Mouse (Mus musculus) kidney, postnatal 0 days (tissue): ENCODE results near the gene Snx13. TPM values are rescaled to one million over a fixed set of nuclear protein-coding genes. Genes with fewer than 3 reads are reported as not detected.

Source experiments
- ATAC-seq: fragments of 200-750 bp; cut with Nextera tagmentation; replicated peaks from 2 replicates; pipeline ENCODE4 v1.8.0; 2017; ENCODE audit warnings: low read depth, moderate number of reproducible peaks, moderate TSS enrichment, moderate library complexity; ENCODE audit not compliant: low FRiP score
- DNase-seq: peaks from one replicate; pipeline ENCODE4 v3.0.0-alpha.2; 2016; ENCODE audit warnings: low spot score
- H3K27ac ChIP-seq: fragments of 300-500 bp; sonication (generic); 2 replicates; pipeline ENCODE4 v1.5.1; 2014; ENCODE audit warnings: mild to moderate bottlenecking
- H3K27me3 ChIP-seq: fragments of 300-500 bp; sonication (generic); 2 replicates; pipeline ENCODE4 v1.6.1; 2014; ENCODE audit warnings: low read length, mixed read lengths; ENCODE audit not compliant: insufficient read depth
- H3K36me3 ChIP-seq: fragments of 300-500 bp; sonication (generic); 2 replicates; pipeline ENCODE4 v1.6.1; 2014; ENCODE audit warnings: low read length, mixed read lengths; ENCODE audit not compliant: insufficient read depth
- H3K4me1 ChIP-seq: fragments of 300-500 bp; sonication (generic); replicated peaks from 2 replicates; pipeline ENCODE4 v1.6.1; 2014; ENCODE audit warnings: antibody characterized with exemption, low read length, mixed read lengths; ENCODE audit not compliant: insufficient read depth
- H3K4me2 ChIP-seq: fragments of 300-500 bp; sonication (generic); 2 replicates; pipeline ENCODE4 v1.6.1; 2014; ENCODE audit warnings: mild to moderate bottlenecking, low read length, moderate library complexity, mixed read lengths
- H3K4me3 ChIP-seq: fragments of 300-500 bp; sonication (generic); replicated peaks from 2 replicates; pipeline ENCODE4 v1.5.1; 2014; ENCODE audit warnings: low read depth, low read length
- H3K9ac ChIP-seq: fragments of 300-500 bp; sonication (generic); 2 replicates; pipeline ENCODE4 v1.6.1; 2014; ENCODE audit warnings: low read depth, low read length
- H3K9me3 ChIP-seq: fragments of 300-500 bp; sonication (generic); replicated peaks from 2 replicates; pipeline ENCODE4 v1.6.1; 2016; ENCODE audit warnings: low read length, inconsistent platforms, mixed read lengths
- CTCF ChIP-seq: IDR thresholded peaks from 2 replicates; pipeline ENCODE4 v1.5.1; 2016; ENCODE audit warnings: antibody characterized with exemption, low read depth, mild to moderate bottlenecking, moderate library complexity
- WGBS: fragments of 180-500 bp; shearing (Covaris S2); extraction: QIAGEN DNeasy Blood & Tissue Kit; methylation state at CpG from one replicate; pipeline ENCODE4 v1.1.7; 2014; 5-methylcytosine and 5-hydroxymethylcytosine counted together
- polyA plus RNA-seq: library from polyadenylated mRNA; unstranded; fragments of >200 nt; fragmentation: Nextera tagmentation; extraction: Ambion mirVana; gene quantifications from 2 replicates; pipeline ENCODE4 v1.2.1, GENCODE M21; 2015

The Snx13 gene
- 28.0 and 28.1 TPM in 2 replicates for polyA plus RNA-seq

GRCm38 (mm10) chr12:35046999-35047319 is at the start of gene Snx13:
Gene Snx13 (plus strand): TSS chr12:35047186.
- H3K4me1 ChIP-seq, result no peaks in the 10 kb centered on the region; the same call in none of the 2 replicates
- peak within 1 kb of the TSS; percentile 97 for H3K27ac ChIP-seq
- TF ChIP-seq CTCF, result no peak
- no peaks in the 10 kb centered on the region for H3K36me3 ChIP-seq
- DNase-seq, result peak; percentile 94
- H3K9ac ChIP-seq, result peak within 1 kb of the TSS; percentile 98
- H3K4me3 ChIP-seq, result peak within 1 kb of the TSS; percentile 94
- peak; percentile 98 for ATAC-seq
- WGBS, result under 1% methylated on average over 51 of the region's 51 CpGs
- no peaks in the 10 kb centered on the region for H3K9me3 ChIP-seq
- H3K27me3 ChIP-seq, result no peaks in the 10 kb centered on the region
- peak within 1 kb of the TSS; percentile 74 for H3K4me2 ChIP-seq

- Histone ChIP-seq H3K4me2 (no peak overlapping the region), H3K27ac (no peak overlapping the region), H3K4me1 (no peaks in the 10 kb centered on the region), H3K4me3 (no peak overlapping the region), H3K9me3 (no peaks in the 10 kb centered on the region), H3K36me3 (no peaks in the 10 kb centered on the region), H3K27me3 (no peaks in the 10 kb centered on the region), H3K9ac (no peak overlapping the region)
- WGBS, result 69% methylated on average over 3 of the region's 3 CpGs
- DNase-seq, result no peak
- TF ChIP-seq CTCF, result no peak
- no peak for ATAC-seq
These were observed 49.3 kb upstream of the Snx13 start for GRCm38 (mm10) chr12:34997597-34998182.

GRCm38 (mm10) chr12:34998778-34999467 is 48.1 kb upstream of the Snx13 start:
- no peaks in the 10 kb centered on the region for H3K9me3 ChIP-seq

GRCm38 (mm10) chr12:35000323-35000722 is 46.7 kb upstream of the Snx13 start:
- Histone ChIP-seq H3K4me3 (no peak overlapping the region), H3K4me1 (no peaks in the 10 kb centered on the region), H3K36me3 (no peaks in the 10 kb centered on the region), H3K27ac (no peak overlapping the region), H3K4me2 (no peak overlapping the region), H3K9me3 (no peaks in the 10 kb centered on the region), H3K9ac (no peak overlapping the region), H3K27me3 (no peaks in the 10 kb centered on the region)
- no peak for DNase-seq
- WGBS, result 56% methylated on average over 4 of the region's 4 CpGs
- no peak for ATAC-seq
- TF ChIP-seq CTCF, result no peak

More at GRCm38 (mm10) chr12:34998778-34999467, 48.1 kb upstream of the Snx13 start:
- Histone ChIP-seq H3K4me3 (no peak overlapping the region), H3K36me3 (no peaks in the 10 kb centered on the region), H3K4me1 (no peaks in the 10 kb centered on the region), H3K27me3 (no peaks in the 10 kb centered on the region), H3K4me2 (no peak overlapping the region), H3K27ac (no peak overlapping the region), H3K9ac (no peak overlapping the region)
- WGBS, result 36% methylated on average over 12 of the region's 12 CpGs
- ATAC-seq, result no peak
- no peak for TF ChIP-seq CTCF
- no peak for DNase-seq

GRCm38 (mm10) chr12:35005748-35006147 is 41.2 kb upstream of the Snx13 start:
- no peak overlapping the region for H3K4me2 ChIP-seq
- H3K9ac ChIP-seq, result no peak overlapping the region
- H3K4me1 ChIP-seq, result no peaks in the 10 kb centered on the region
- no peak for DNase-seq
- H3K9me3 ChIP-seq, result no peaks in the 10 kb centered on the region
- TF ChIP-seq CTCF, result no peak
- no peaks in the 10 kb centered on the region for H3K27me3 ChIP-seq
- H3K36me3 ChIP-seq, result no peaks in the 10 kb centered on the region
- no peak overlapping the region for H3K27ac ChIP-seq
- no peak overlapping the region for H3K4me3 ChIP-seq
- no peak for ATAC-seq

- WGBS, result 70% methylated on average over 1 of the region's 1 CpGs
- Histone ChIP-seq H3K9ac (no peak overlapping the region), H3K36me3 (no peaks in the 10 kb centered on the region)
These were observed 39.1 kb upstream of the Snx13 start for GRCm38 (mm10) chr12:35007851-35008250.

More at GRCm38 (mm10) chr12:35007851-35008250, 39.1 kb upstream of the Snx13 start:
- Histone ChIP-seq H3K4me1 (no peaks in the 10 kb centered on the region), H3K4me3 (no peak overlapping the region), H3K4me2 (no peak overlapping the region), H3K9me3 (no peaks in the 10 kb centered on the region), H3K27me3 (no peaks in the 10 kb centered on the region), H3K27ac (no peak overlapping the region)
- no peak for ATAC-seq
- DNase-seq, result no peak
- no peak for TF ChIP-seq CTCF
